Mouse (Mus musculus) C2C12 (cell line): ENCODE measurements around the gene Sh2d1b1.

Experiments
- CTCF ChIP-seq: IDR thresholded peaks from one replicate; pipeline ENCODE4 v1.5.1; 2011; ENCODE audit not compliant: control insufficient read depth, insufficient read depth, insufficient read length
- MAX ChIP-seq: IDR thresholded peaks from one replicate; pipeline ENCODE4 v1.6.1; 2011; ENCODE audit warnings: mild to moderate bottlenecking, control low read depth
- MYOD1 ChIP-seq: IDR thresholded peaks from one replicate; pipeline ENCODE4 v1.6.1; 2011; ENCODE audit warnings: low read depth; ENCODE audit not compliant: control insufficient read depth, insufficient read length

DNA sequence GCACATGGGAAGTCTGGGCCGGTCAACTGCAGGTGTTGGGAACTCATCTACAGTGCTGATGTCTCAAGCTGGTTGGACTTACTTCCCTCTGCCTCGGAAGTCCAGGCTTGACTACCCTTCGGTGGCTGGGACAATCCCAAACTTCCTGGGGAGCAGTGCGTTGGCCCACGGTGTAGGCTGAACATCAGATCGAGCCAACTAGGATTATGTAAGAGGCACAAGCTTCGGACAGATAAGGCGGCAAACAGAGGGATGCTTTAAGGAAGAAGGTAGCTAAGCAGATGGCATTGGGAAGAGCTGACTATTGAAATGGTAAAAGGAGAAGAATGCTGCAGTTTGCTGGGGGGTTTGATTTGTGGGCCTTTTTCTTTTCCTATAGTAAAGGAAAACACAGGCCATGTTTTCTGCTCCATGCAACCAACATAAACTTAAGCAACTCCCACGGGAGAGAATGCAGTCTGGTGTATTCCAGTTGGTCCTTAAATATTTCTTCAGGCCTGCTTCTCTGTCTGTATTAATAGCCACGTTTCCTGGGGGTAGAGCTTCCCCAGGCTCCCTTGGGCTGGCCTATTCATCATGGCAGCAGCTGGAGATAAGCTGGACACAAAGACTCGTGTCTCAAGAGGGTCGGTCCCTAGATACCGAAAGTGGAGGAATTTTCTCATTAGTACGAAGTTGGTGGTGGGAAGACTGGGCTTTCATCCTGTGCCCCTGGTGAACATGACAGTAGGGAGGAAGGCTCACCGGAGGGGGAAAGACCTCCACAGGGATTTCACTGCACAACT lies 17.9 kb downstream of the Sh2d1b1 start:
- TF ChIP-seq CTCF, result no peak
- no peak for TF ChIP-seq MAX
- no peak for TF ChIP-seq MYOD1
